Mouse (Mus musculus) naive thymus-derived CD4-positive, alpha-beta T cell, adult 2 months (primary cell): Measurements from ENCODE around the gene Zfp384.

Source experiments
- DNase-seq: peaks from one replicate; pipeline ENCODE4 v3.0.0-alpha.2; 2011; ENCODE audit warnings: low read depth

Gene Zfp384

GRCm38 (mm10) chr6:125009129-125009180 lies at the start of gene Zfp384:
Gene Zfp384, plus strand, starts transcription at chr6:125009145.
- no peak for DNase-seq

- DNase-seq: no peak
Observed at GRCm38 (mm10) chr6:124959960-124960359, 49.0 kb upstream of the Zfp384 start.

GRCm38 (mm10) chr6:124961021-124961420 lies 47.9 kb upstream of the Zfp384 start:
- no peak for DNase-seq

GRCm38 (mm10) chr6:124964638-124965037 lies 44.3 kb upstream of the Zfp384 start:
- DNase-seq: no peak

GRCm38 (mm10) chr6:124965088-124965719 lies 43.7 kb upstream of the Zfp384 start, which contains the start of gene Cops7a:
Gene Cops7a, minus strand, starts transcription at chr6:124965538.
- peak; percentile 95 for DNase-seq

GRCm38 (mm10) chr6:124965747-124966146 lies 43.2 kb upstream of the Zfp384 start:
- DNase-seq: no peak

- peak; percentile 64 for DNase-seq
Observed at GRCm38 (mm10) chr6:124966466-124967118, 42.4 kb upstream of the Zfp384 start.

GRCm38 (mm10) chr6:124967766-124968165 lies 41.2 kb upstream of the Zfp384 start:
- peak; percentile 79 for DNase-seq

GRCm38 (mm10) chr6:124992241-124992640 lies 16.7 kb upstream of the Zfp384 start:
- DNase-seq: no peak

GRCm38 (mm10) chr6:124993365-124993764 lies 15.6 kb upstream of the Zfp384 start:
- no peak for DNase-seq

- no peak for DNase-seq
Observed at GRCm38 (mm10) chr6:124993876-124994275, 15.1 kb upstream of the Zfp384 start.

- DNase-seq: no peak
Observed at GRCm38 (mm10) chr6:124995246-124995645, 13.7 kb upstream of the Zfp384 start.

- DNase-seq: no peak
Observed at GRCm38 (mm10) chr6:124995831-124996403, 13.0 kb upstream of the Zfp384 start.

GRCm38 (mm10) chr6:124996551-124997501 lies 12.1 kb upstream of the Zfp384 start, which contains the start of gene Pianp:
Gene Pianp, plus strand, starts transcription at chr6:124996694.
- DNase-seq: peak; percentile 79

GRCm38 (mm10) chr6:124998066-124998465 lies 10.9 kb upstream of the Zfp384 start:
- DNase-seq: peak; percentile 33

- DNase-seq: no peak
Observed at GRCm38 (mm10) chr6:124999091-124999490, 9.9 kb upstream of the Zfp384 start.

GRCm38 (mm10) chr6:124999546-124999945 lies 9.4 kb upstream of the Zfp384 start:
- no peak for DNase-seq

- no peak for DNase-seq
Observed at GRCm38 (mm10) chr6:125003706-125004105, 5.2 kb upstream of the Zfp384 start.

GRCm38 (mm10) chr6:125005086-125005485 lies 3.9 kb upstream of the Zfp384 start:
- DNase-seq: no peak

GRCm38 (mm10) chr6:125008060-125008459 lies 885 bp upstream of the Zfp384 start:
- DNase-seq: no peak

GRCm38 (mm10) chr6:125008586-125009128 lies 288 bp upstream of the Zfp384 start:
- peak; percentile 97 for DNase-seq
